Mouse (Mus musculus) liver, embryonic 18 days (tissue): ENCODE measurements around the gene Zfy2. TPM values are rescaled to one million over a fixed set of nuclear protein-coding genes. Genes with fewer than 3 reads are reported as not detected.

Experiments used
- polyA plus RNA-seq: library from polyadenylated mRNA; depleted of rRNA; stranded (reverse); fragments of >200 nt; gene quantifications from 2 replicates; pipeline ENCODE4 v1.2.3, GENCODE M21; 2012; rRNA removed

Zfy2 gene
- polyA plus RNA-seq, result not detected in 2 replicates

GRCm38 (mm10) chrY:2170309-2170708 lies at the start of gene Zfy2:
Gene Zfy2, minus strand, starts transcription at chrY:2170409.

